Mouse (Mus musculus) forebrain, embryonic 16.5 days (tissue): ENCODE results near the gene Btg2. TPM values are rescaled to one million over a fixed set of nuclear protein-coding genes. Genes with fewer than 3 reads are reported as not detected.

ENCODE experiments used
- ATAC-seq: fragments of 200-750 bp; cut with Nextera tagmentation; 2 replicates; pipeline ENCODE4 v1.8.0; 2017; ENCODE audit warnings: mild to moderate bottlenecking, moderate library complexity
- H3K27ac ChIP-seq: fragments of 300-500 bp; sonication (generic); 2 replicates; pipeline ENCODE4 v1.5.1; 2014; ENCODE audit warnings: low read length, control low read depth
- H3K27me3 ChIP-seq: fragments of 300-500 bp; sonication (generic); replicated peaks from 2 replicates; pipeline ENCODE4 v1.6.1; 2014; ENCODE audit warnings: low read length; ENCODE audit not compliant: control insufficient read depth, insufficient read depth
- H3K36me3 ChIP-seq: fragments of 300-500 bp; sonication (generic); 2 replicates; pipeline ENCODE4 v1.6.1; 2014; ENCODE audit not compliant: control insufficient read depth, insufficient read depth
- H3K4me1 ChIP-seq: fragments of 300-500 bp; sonication (generic); replicated peaks from 2 replicates; pipeline ENCODE4 v1.6.1; 2014; ENCODE audit warnings: low read length; ENCODE audit not compliant: control insufficient read depth, insufficient read depth
- H3K4me2 ChIP-seq: fragments of 300-500 bp; sonication (generic); 2 replicates; pipeline ENCODE4 v1.6.1; 2014; ENCODE audit warnings: mild to moderate bottlenecking, low read length, control low read depth
- H3K4me3 ChIP-seq: fragments of 300-500 bp; sonication (generic); replicated peaks from 2 replicates; pipeline ENCODE4 v1.5.1; 2014; ENCODE audit warnings: mild to moderate bottlenecking, low read length, control low read depth
- H3K9ac ChIP-seq: fragments of 300-500 bp; sonication (generic); replicated peaks from 2 replicates; pipeline ENCODE4 v1.6.1; 2014; ENCODE audit warnings: low read depth, low read length, control low read depth
- H3K9me3 ChIP-seq: fragments of 300-500 bp; sonication (generic); 2 replicates; pipeline ENCODE4 v1.6.1; 2016; ENCODE audit warnings: low read length; ENCODE audit not compliant: control insufficient read depth
- WGBS: fragments of 180-500 bp; shearing (Covaris S2); extraction: QIAGEN DNeasy Blood & Tissue Kit; methylation state at CpG from one replicate; pipeline ENCODE4 v1.1.7; 2014; 5-methylcytosine and 5-hydroxymethylcytosine counted together
- polyA plus RNA-seq: library from polyadenylated mRNA; unstranded; fragments of >200 nt; fragmentation: Nextera tagmentation; extraction: Ambion mirVana; gene quantifications from 2 replicates; pipeline ENCODE4 v1.2.1, GENCODE M21; 2015

Gene Btg2
- polyA plus RNA-seq, 1 experiment from 2014 or later: 56.0 TPM

- Histone ChIP-seq H3K4me3 (no peak overlapping the region), H3K27me3 (no peaks in the 10 kb centered on the region), H3K4me2 (no peak overlapping the region), H3K4me1 (peaks cover 26% of the 10 kb centered on the region), H3K27ac (no peak overlapping the region), H3K9ac (no peak overlapping the region), H3K9me3 (no peaks in the 10 kb centered on the region), H3K36me3 (no peaks in the 10 kb centered on the region)
- ATAC-seq: no peak
- WGBS: 85% methylated on average over 8 of the region's 8 CpGs
These were observed 21.2 kb downstream of the Btg2 start for GRCm38 (mm10) chr1:134057736-134058135.

GRCm38 (mm10) chr1:134056285-134056684 lies 22.6 kb downstream of the Btg2 start:
- WGBS: 83% methylated on average over 4 of the region's 4 CpGs
- no peaks in the 10 kb centered on the region for H3K27me3 ChIP-seq
- H3K4me1 ChIP-seq: peaks cover 11% of the 10 kb centered on the region
- H3K36me3 ChIP-seq: no peaks in the 10 kb centered on the region
- no peak overlapping the region for H3K9ac ChIP-seq
- ATAC-seq: no peak
- no peak overlapping the region for H3K4me3 ChIP-seq
- no peak overlapping the region for H3K4me2 ChIP-seq
- H3K9me3 ChIP-seq: no peaks in the 10 kb centered on the region
- H3K27ac ChIP-seq: no peak overlapping the region

- WGBS: 81% methylated on average over 9 of the region's 9 CpGs
- H3K36me3 ChIP-seq: no peaks in the 10 kb centered on the region
- ATAC-seq: no peak
- peaks cover 8% of the 10 kb centered on the region for H3K4me1 ChIP-seq
- no peaks in the 10 kb centered on the region for H3K9me3 ChIP-seq
- no peak overlapping the region for H3K4me2 ChIP-seq
- H3K27ac ChIP-seq: no peak overlapping the region
- no peaks in the 10 kb centered on the region for H3K27me3 ChIP-seq
- H3K4me3 ChIP-seq: no peak overlapping the region
- H3K9ac ChIP-seq: no peak overlapping the region
These were observed 23.2 kb downstream of the Btg2 start for GRCm38 (mm10) chr1:134055666-134056245.

- 76% methylated on average over 9 of the region's 9 CpGs for WGBS
- peaks cover under 1% of the 10 kb centered on the region for H3K4me1 ChIP-seq
- H3K4me2 ChIP-seq: no peak overlapping the region
- no peak overlapping the region for H3K9ac ChIP-seq
- no peaks in the 10 kb centered on the region for H3K36me3 ChIP-seq
- H3K4me3 ChIP-seq: no peak overlapping the region
- no peak for ATAC-seq
- no peaks in the 10 kb centered on the region for H3K9me3 ChIP-seq
- no peak overlapping the region for H3K27ac ChIP-seq
- H3K27me3 ChIP-seq: no peaks in the 10 kb centered on the region
These were observed 23.9 kb downstream of the Btg2 start for GRCm38 (mm10) chr1:134055058-134055457.

- no peak overlapping the region for H3K27ac ChIP-seq
- H3K4me3 ChIP-seq: no peak overlapping the region
- no peaks in the 10 kb centered on the region for H3K9me3 ChIP-seq
- H3K9ac ChIP-seq: no peak overlapping the region
- H3K27me3 ChIP-seq: no peaks in the 10 kb centered on the region
- 5% methylated on average over 6 of the region's 6 CpGs for WGBS
- ATAC-seq: peak; percentile 58; the same call in 1 of the 2 replicates
- H3K4me2 ChIP-seq: no peak overlapping the region
- no peaks in the 10 kb centered on the region; the same call in 1 of the 2 replicates for H3K4me1 ChIP-seq
- H3K36me3 ChIP-seq: no peaks in the 10 kb centered on the region
These were observed 25.7 kb downstream of the Btg2 start for GRCm38 (mm10) chr1:134053207-134053606.

- Histone ChIP-seq H3K4me3 (no peak overlapping the region), H3K27ac (no peak overlapping the region), H3K4me2 (no peak overlapping the region), H3K4me1 (peaks cover 5% of the 10 kb centered on the region; the same call in 1 of the 2 replicates), H3K9me3 (no peaks in the 10 kb centered on the region), H3K27me3 (no peaks in the 10 kb centered on the region), H3K9ac (no peak overlapping the region), H3K36me3 (no peaks in the 10 kb centered on the region)
- no peak for ATAC-seq
- WGBS: 78% methylated on average over 6 of the region's 6 CpGs
These were observed 29.4 kb downstream of the Btg2 start for GRCm38 (mm10) chr1:134049542-134049941.

DNA sequence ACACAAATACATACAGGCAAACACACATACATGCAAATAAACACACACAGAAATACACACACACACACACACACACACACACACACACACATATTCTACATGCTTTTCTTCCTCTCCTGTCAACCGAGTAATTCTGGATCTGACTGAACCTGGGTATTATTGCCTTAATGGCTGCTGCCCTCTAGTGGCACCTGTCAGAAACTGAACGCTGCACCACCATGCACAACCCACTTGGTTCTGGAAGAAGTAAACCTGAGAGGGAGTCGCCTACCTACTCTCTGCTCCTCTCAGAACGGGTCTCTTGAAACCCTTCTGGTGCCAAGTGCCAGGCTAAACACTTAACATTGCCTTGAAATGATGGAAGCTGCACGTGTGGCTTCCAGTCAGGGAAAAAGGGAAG lies 30.2 kb downstream of the Btg2 start:
- peak; percentile 75 for ATAC-seq
- Histone ChIP-seq H3K4me3 (no peak overlapping the region), H3K9me3 (no peaks in the 10 kb centered on the region), H3K4me1 (peaks cover 5% of the 10 kb centered on the region; the same call in 1 of the 2 replicates), H3K27me3 (no peaks in the 10 kb centered on the region), H3K36me3 (no peaks in the 10 kb centered on the region), H3K4me2 (no peak overlapping the region), H3K27ac (no peak overlapping the region), H3K9ac (no peak overlapping the region)
- WGBS: 3% methylated on average over 5 of the region's 5 CpGs

- Histone ChIP-seq H3K27ac (no peak overlapping the region), H3K9ac (no peak overlapping the region), H3K4me3 (no peak overlapping the region), H3K4me1 (peaks cover 9% of the 10 kb centered on the region; the same call in 1 of the 2 replicates), H3K27me3 (no peaks in the 10 kb centered on the region), H3K36me3 (no peaks in the 10 kb centered on the region), H3K4me2 (no peak overlapping the region), H3K9me3 (no peaks in the 10 kb centered on the region)
- WGBS: 79% methylated on average over 6 of the region's 6 CpGs
- ATAC-seq: no peak
These were observed 31.5 kb downstream of the Btg2 start for GRCm38 (mm10) chr1:134047431-134047830.

- peak overlapping the region; percentile 27 for H3K4me3 ChIP-seq
- H3K27me3 ChIP-seq: no peaks in the 10 kb centered on the region
- ATAC-seq: peak; percentile 36
- no peaks in the 10 kb centered on the region for H3K9me3 ChIP-seq
- peak overlapping the region; percentile 54 for H3K4me2 ChIP-seq
- peaks cover 12% of the 10 kb centered on the region; the same call in 1 of the 2 replicates for H3K4me1 ChIP-seq
- no peak overlapping the region for H3K27ac ChIP-seq
- no peaks in the 10 kb centered on the region for H3K36me3 ChIP-seq
- WGBS: 23% methylated on average over 23 of the region's 23 CpGs
- H3K9ac ChIP-seq: peak overlapping the region; percentile 51
These were observed 32.5 kb downstream of the Btg2 start for GRCm38 (mm10) chr1:134046387-134046786.

DNA sequence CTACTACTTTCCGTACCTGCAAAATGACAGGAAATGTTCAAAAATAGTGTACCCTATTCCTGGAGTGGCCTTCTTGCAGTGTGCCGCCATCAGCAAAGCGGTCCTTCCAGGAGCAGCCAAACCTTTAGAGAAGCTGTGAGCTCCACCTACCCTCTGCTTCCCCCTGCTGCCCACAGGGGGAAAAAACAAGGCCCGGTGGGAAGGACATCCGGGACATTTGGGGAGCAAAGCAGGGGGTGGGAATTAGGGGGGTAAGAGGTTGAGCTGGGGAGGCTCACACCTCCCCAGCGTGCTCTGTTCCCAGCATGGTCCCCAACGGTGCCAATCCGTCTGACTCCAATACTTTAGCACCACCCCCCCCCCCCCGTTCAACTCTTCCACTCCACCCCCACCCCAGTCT lies 32.9 kb downstream of the Btg2 start:
- WGBS: 4% methylated on average over 8 of the region's 9 CpGs
- H3K36me3 ChIP-seq: no peaks in the 10 kb centered on the region
- H3K4me1 ChIP-seq: peaks cover 12% of the 10 kb centered on the region; the same call in 1 of the 2 replicates
- peak overlapping the region; percentile 54 for H3K4me2 ChIP-seq
- peak overlapping the region; percentile 27 for H3K4me3 ChIP-seq
- ATAC-seq: peak; percentile 81
- no peak overlapping the region for H3K27ac ChIP-seq
- peak overlapping the region; percentile 47 for H3K9ac ChIP-seq
- no peaks in the 10 kb centered on the region for H3K27me3 ChIP-seq
- no peaks in the 10 kb centered on the region for H3K9me3 ChIP-seq
